Mouse (Mus musculus) midbrain, embryonic 16.5 days (tissue): Measurements from ENCODE around the gene Gm45711. TPM values are rescaled to one million over a fixed set of nuclear protein-coding genes. Genes with fewer than 3 reads are reported as not detected.
A peak's percentile ranks its signal among the peaks of the same experiment; 100 is the strongest.

Experiments used
- ATAC-seq: fragments of 200-750 bp; cut with Nextera tagmentation; 2 replicates; pipeline ENCODE4 v1.8.0; 2017; ENCODE audit warnings: moderate TSS enrichment
- H3K27ac ChIP-seq: fragments of 300-500 bp; sonication (generic); 2 replicates; pipeline ENCODE4 v1.5.1; 2014; ENCODE audit warnings: mild to moderate bottlenecking, low read length, mixed read lengths
- H3K27me3 ChIP-seq: fragments of 300-500 bp; sonication (generic); 2 replicates; pipeline ENCODE4 v1.6.1; 2014; ENCODE audit warnings: low read depth, low read length, mixed read lengths; ENCODE audit not compliant: control insufficient read depth, insufficient read depth
- H3K36me3 ChIP-seq: fragments of 300-500 bp; sonication (generic); 2 replicates; pipeline ENCODE4 v1.6.1; 2014; ENCODE audit warnings: mild to moderate bottlenecking, low read length, moderate library complexity, mixed read lengths; ENCODE audit not compliant: control insufficient read depth, insufficient read depth
- H3K4me1 ChIP-seq: fragments of 300-500 bp; sonication (generic); 2 replicates; pipeline ENCODE4 v1.6.1; 2014; ENCODE audit warnings: mild to moderate bottlenecking, low read length, mixed read lengths; ENCODE audit not compliant: control insufficient read depth, insufficient read depth
- H3K4me2 ChIP-seq: fragments of 300-500 bp; sonication (generic); 2 replicates; pipeline ENCODE4 v1.6.1; 2014; ENCODE audit warnings: mild to moderate bottlenecking, low read length, mixed read lengths
- H3K4me3 ChIP-seq: fragments of 300-500 bp; sonication (generic); 2 replicates; pipeline ENCODE4 v1.5.1; 2014; ENCODE audit warnings: low read depth, mild to moderate bottlenecking, low read length, moderate library complexity, mixed read lengths
- H3K9ac ChIP-seq: fragments of 300-500 bp; sonication (generic); 2 replicates; pipeline ENCODE4 v1.6.1; 2014; ENCODE audit warnings: low read depth, low read length, mixed read lengths
- H3K9me3 ChIP-seq: fragments of 300-500 bp; sonication (generic); replicated peaks from 2 replicates; pipeline ENCODE4 v1.6.1; 2014; ENCODE audit warnings: mild to moderate bottlenecking, low read length, mixed read lengths; ENCODE audit not compliant: control insufficient read depth, poor library complexity, severe bottlenecking
- WGBS: fragments of 180-500 bp; shearing (Covaris S2); extraction: QIAGEN DNeasy Blood & Tissue Kit; methylation state at CpG from one replicate; pipeline ENCODE4 v1.1.7; 2014; 5-methylcytosine and 5-hydroxymethylcytosine counted together
- polyA plus RNA-seq: library from polyadenylated mRNA; unstranded; fragments of >200 nt; fragmentation: Nextera tagmentation; extraction: Ambion mirVana; gene quantifications from 2 replicates; pipeline ENCODE4 v1.2.1, GENCODE M21; 2015

Gene Gm45711
- polyA plus RNA-seq, 1 experiment from 2014 or later: not detected

DNA sequence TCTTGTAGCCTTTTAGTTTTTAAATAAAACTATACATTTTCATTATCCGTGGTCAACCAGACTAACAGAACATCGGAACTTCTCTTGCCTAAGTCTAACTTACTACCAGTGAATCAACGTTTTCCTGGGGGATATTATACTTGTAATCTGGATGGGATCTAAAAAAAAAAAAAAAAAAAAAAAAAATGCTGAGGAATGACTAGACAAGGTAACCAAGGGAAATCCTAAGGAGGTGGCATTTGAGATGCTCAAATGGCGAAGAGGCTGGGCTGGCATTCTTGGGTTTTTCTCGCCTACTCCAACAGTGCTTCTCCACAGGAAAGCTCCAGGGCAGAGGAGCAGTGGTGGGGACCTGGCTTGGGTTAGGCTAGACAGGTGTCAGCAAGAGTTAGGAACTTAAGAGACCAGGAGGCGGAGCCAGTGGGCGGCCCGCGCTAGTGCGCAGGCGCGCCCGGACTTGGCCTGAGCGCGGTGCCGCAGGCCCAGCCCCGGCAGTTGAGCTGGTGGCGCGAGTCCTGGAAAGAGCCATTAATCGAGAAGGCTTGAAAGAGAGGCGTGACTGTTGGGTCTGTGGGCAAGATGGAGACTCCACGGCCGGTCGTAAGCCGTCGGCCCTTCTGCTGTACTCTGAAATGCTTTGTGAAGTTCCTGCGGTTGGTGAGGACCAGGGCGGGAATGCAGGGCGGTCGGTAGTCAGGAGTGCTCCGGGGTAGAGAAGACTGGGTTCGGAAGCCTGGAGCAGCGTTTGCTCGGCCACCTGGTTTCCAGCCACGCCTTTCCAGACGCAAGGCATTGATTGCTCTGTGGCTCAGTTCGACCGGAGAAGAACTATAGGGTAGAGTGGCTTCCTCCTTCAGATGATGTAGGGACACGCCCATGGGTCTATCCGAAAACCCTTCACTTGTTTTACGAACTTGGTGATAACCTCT lies 59.2 kb downstream of the Gm45711 start, which contains the start of gene Cklf:
Gene Cklf (plus strand): TSS at position 423 of the 929 bp plus-strand sequence.
- Histone ChIP-seq H3K4me1 (peaks cover 24% of the 10 kb centered on the region), H3K9ac (peak within 1 kb of the TSS; percentile 79), H3K36me3 (no peaks in the 10 kb centered on the region), H3K27me3 (no peaks in the 10 kb centered on the region), H3K4me2 (peak within 1 kb of the TSS; percentile 75), H3K27ac (peak within 1 kb of the TSS; percentile 74), H3K9me3 (no peaks in the 10 kb centered on the region), H3K4me3 (peak within 1 kb of the TSS; percentile 72)
- WGBS: 3% methylated on average over 41 of the region's 41 CpGs
- ATAC-seq: peak; percentile 85

DNA sequence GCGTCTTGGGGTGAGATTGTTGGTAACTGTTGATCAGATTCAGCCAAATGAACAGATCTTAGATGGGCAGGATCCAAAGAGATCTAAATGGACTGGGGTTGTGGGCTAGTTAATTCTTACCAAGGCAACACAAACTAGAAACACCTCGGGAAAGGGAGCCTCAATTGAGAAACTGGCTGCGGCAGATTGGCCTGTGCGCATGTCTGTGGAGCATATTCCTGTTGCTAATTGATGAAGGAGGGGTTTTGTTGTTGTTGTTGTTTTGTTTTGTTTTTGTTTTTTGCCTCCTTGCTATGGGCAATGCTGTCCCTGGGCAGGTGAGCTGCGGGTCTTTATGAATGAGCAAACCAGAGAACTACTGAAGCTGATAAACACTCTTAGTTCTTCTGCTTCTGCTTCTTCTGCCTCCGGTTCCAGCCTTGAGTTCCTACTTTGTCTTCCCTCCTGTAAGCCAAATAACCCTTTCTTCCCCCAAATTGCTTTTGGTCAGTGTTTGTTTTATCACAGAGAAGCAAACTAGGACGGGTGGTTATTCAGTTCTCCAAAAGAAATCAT lies 60.4 kb downstream of the Gm45711 start:
- no peak overlapping the region for H3K4me3 ChIP-seq
- H3K9me3 ChIP-seq: no peaks in the 10 kb centered on the region
- H3K36me3 ChIP-seq: 0 out of 2 replicates have a peak, but pooled peaks cover 3% of the 10 kb centered on the region
- peaks cover 24% of the 10 kb centered on the region for H3K4me1 ChIP-seq
- 87% methylated on average over 7 of the region's 7 CpGs for WGBS
- H3K9ac ChIP-seq: no peak overlapping the region
- H3K4me2 ChIP-seq: no peak overlapping the region
- no peaks in the 10 kb centered on the region for H3K27me3 ChIP-seq
- no peak for ATAC-seq
- H3K27ac ChIP-seq: no peak overlapping the region

DNA sequence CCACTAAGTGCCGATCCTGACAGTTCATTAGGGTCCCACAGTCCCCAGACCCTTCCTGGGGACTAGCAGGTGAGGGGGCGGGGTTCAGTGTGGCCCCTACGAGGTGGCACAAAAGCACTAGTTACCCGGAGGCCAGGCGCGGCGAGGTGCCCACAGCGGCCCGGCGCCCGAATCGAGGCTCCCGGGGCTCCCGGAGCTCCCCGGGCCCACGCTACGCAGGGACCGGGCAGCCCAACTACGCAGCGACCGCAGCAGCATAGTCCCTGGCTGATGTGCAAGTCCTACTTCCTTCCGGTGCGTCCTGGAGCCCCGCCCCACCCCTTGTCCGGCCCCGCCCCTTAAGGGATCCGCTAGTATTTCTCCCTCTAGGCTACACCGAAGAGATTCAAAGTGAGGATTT lies 61.6 kb downstream of the Gm45711 start, which contains the start of gene Tk2:
Gene Tk2 (minus strand): TSS at position 283 of the 400 bp plus-strand sequence.
- Histone ChIP-seq H3K36me3 (peaks cover 3% of the 10 kb centered on the region; the same call in 1 of the 2 replicates), H3K4me3 (peak within 1 kb of the TSS; percentile 98), H3K27ac (peak within 1 kb of the TSS; percentile 72), H3K4me2 (peak within 1 kb of the TSS; percentile 93), H3K4me1 (peaks cover 24% of the 10 kb centered on the region), H3K9me3 (no peaks in the 10 kb centered on the region), H3K9ac (peak within 1 kb of the TSS; percentile 91), H3K27me3 (no peaks in the 10 kb centered on the region)
- under 1% methylated on average over 28 of the region's 28 CpGs for WGBS
- peak; percentile 93 for ATAC-seq

DNA sequence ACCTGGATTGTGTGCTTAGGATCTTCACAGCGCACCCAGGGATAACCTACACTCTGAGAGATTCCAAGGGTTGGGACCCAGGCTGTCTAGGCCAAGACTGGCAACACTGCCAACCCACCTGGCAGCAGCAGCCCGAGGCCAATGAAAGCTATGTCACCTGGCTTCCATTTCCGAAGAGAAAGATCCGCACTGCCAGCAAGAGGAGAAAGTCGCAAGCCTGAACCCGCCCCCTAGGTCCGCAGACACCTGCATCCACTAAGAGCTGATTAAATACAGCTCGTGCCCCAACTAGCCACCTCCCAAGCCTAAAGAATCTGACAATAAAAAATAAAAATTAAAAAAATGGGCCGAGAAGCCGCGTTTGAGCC lies 62.0 kb downstream of the Gm45711 start:
- H3K27me3 ChIP-seq: no peaks in the 10 kb centered on the region
- peak overlapping the region; percentile 93 for H3K4me2 ChIP-seq
- peak overlapping the region; percentile 98 for H3K4me3 ChIP-seq
- H3K27ac ChIP-seq: peak overlapping the region; percentile 72
- peak; percentile 18 for ATAC-seq
- no peaks in the 10 kb centered on the region for H3K9me3 ChIP-seq
- H3K9ac ChIP-seq: peak overlapping the region; percentile 91
- 3% methylated on average over 11 of the region's 11 CpGs for WGBS
- H3K36me3 ChIP-seq: peaks cover 5% of the 10 kb centered on the region; the same call in 1 of the 2 replicates
- H3K4me1 ChIP-seq: peaks cover 24% of the 10 kb centered on the region

DNA sequence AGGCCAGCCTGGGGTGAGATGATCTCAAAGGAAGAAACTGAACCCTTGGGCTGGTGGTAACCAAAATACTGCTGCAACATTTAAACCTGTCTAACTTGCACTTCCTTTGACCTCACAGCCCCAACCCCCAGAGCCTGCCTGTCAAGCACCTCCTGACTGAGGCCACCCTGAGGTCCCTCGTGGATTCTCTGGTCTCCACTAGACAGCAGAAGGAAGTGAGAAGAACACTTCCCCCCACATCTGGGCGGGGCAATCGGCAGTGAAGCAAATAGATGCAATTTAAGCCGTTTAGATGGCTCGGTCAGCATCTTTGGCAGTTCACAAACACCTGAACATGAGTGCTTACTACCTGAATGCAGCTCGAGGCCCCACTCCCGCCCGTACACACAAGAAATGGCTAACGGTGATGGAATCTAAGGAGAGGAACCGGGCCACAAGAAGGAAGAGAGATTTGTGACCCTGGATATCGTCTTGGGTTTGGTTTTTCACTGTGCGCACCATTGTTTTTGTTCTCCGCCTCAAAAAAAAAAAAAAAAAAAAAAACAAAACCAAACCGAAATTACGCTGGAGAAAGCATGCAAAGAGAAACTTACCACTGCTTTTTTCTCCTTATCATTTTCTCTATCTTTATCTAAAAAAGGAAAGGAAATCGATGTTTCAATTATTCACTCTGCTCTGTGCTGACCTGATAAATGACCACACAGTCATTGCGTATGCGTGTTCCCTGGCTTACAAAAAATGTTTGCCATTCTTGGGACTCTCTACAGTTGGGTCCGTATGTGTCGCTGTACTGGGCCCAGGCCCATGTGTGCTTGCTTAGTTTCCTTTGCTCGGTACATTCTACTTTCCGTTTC lies 62.6 kb downstream of the Gm45711 start:
- ATAC-seq: no peak
- Histone ChIP-seq H3K9ac (peak overlapping the region; percentile 91), H3K4me1 (peaks cover 24% of the 10 kb centered on the region), H3K4me2 (peak overlapping the region; percentile 93), H3K9me3 (no peaks in the 10 kb centered on the region), H3K27me3 (no peaks in the 10 kb centered on the region), H3K4me3 (peak overlapping the region; percentile 98), H3K36me3 (peaks cover 11% of the 10 kb centered on the region), H3K27ac (no peak overlapping the region)
- 79% methylated on average over 22 of the region's 22 CpGs for WGBS

DNA sequence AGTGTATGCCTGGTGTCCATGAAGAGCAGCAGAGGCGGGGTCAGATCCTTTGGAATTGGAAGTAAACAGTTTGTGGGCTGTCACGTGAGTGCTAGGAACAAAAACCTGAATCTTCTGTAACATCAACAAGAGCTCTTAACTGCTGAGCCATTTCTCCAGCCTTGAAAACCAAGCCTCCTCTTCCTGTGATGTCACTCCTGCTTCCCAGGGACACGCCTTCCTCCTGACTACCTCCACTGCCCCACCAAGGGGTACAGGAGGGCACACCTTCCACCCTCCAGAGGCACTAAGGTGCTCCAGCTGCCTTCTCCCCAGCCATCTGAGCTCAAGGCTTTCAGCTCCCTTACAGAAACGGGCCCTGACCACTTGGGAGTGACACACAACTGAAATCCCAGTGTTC lies 63.3 kb downstream of the Gm45711 start:
- no peak overlapping the region for H3K4me2 ChIP-seq

DNA sequence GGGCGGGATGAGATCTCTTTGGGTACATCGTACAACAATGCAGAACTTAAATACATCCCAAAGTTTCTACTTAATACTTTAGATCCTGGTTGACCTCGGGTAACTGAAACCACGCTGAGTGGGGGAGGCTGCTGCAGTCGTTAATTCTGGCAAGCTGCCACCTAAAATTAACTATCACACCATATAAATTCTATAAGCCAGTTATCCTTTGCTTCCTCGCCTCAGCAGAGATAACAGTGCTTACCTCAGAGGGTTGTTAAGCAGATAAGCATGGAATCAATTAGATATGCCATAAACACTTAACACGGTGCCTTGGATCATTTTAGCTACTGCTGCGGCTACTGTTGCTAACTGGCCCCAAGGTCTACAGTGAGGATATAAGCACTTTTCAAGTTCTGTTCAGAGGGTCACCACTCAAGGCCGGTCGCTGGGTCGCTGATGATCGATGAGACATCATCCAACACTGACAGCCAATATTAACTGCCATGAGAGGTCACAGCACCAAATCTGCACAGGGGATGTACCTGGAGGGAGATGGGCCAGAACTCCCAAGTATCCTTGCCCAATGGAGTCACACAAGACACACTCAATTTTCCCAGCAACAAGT lies 67.7 kb downstream of the Gm45711 start:
- no peak for ATAC-seq
- Histone ChIP-seq H3K27ac (no peak overlapping the region), H3K9me3 (no peaks in the 10 kb centered on the region), H3K4me3 (no peak overlapping the region), H3K4me2 (no peak overlapping the region), H3K9ac (no peak overlapping the region), H3K36me3 (peaks cover 41% of the 10 kb centered on the region), H3K4me1 (peaks cover 6% of the 10 kb centered on the region; the same call in 1 of the 2 replicates), H3K27me3 (no peaks in the 10 kb centered on the region)
- 78% methylated on average over 12 of the region's 12 CpGs for WGBS

More for the DNA sequence above, 63.3 kb downstream of the Gm45711 start:
- Histone ChIP-seq H3K4me3 (no peak overlapping the region), H3K27me3 (no peaks in the 10 kb centered on the region), H3K9ac (no peak overlapping the region), H3K27ac (no peak overlapping the region), H3K9me3 (no peaks in the 10 kb centered on the region), H3K4me1 (peaks cover 19% of the 10 kb centered on the region), H3K36me3 (peaks cover 16% of the 10 kb centered on the region)
- no peak for ATAC-seq
- 92% methylated on average over 4 of the region's 4 CpGs for whole genome bisulfite sequencing

DNA sequence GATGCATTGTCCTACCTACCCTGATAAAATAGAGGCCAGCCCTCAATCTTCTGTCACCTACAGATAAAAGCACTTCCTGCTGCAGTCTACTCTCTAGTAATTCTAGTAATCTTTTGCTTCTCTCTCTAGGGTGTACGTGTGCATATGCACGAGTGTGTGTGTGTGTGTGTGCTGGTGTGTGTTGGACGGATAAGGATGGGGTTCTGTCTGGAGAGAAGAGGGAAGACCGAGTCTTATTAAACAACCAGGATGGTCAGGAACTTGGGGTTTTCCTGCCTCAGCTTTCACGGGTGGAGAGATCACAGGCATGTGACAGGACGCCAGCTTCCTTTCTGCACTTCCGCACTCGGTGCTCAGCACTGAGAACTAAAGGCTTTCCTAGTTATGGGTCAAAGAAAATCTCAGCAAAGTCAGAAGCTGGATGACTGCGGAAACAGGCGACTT lies 70.4 kb downstream of the Gm45711 start:
- H3K9me3 ChIP-seq: no peaks in the 10 kb centered on the region
- no peak for ATAC-seq
- no peaks in the 10 kb centered on the region for H3K4me1 ChIP-seq
- 89% methylated on average over 10 of the region's 10 CpGs for WGBS
- H3K27ac ChIP-seq: no peak overlapping the region
- no peak overlapping the region for H3K4me2 ChIP-seq
- H3K27me3 ChIP-seq: no peaks in the 10 kb centered on the region
- no peak overlapping the region for H3K9ac ChIP-seq
- H3K4me3 ChIP-seq: no peak overlapping the region
- H3K36me3 ChIP-seq: peaks cover 47% of the 10 kb centered on the region
